Mouse (Mus musculus): ENCODE data around the gene Tmem140.

Gene Tmem140

DNA sequence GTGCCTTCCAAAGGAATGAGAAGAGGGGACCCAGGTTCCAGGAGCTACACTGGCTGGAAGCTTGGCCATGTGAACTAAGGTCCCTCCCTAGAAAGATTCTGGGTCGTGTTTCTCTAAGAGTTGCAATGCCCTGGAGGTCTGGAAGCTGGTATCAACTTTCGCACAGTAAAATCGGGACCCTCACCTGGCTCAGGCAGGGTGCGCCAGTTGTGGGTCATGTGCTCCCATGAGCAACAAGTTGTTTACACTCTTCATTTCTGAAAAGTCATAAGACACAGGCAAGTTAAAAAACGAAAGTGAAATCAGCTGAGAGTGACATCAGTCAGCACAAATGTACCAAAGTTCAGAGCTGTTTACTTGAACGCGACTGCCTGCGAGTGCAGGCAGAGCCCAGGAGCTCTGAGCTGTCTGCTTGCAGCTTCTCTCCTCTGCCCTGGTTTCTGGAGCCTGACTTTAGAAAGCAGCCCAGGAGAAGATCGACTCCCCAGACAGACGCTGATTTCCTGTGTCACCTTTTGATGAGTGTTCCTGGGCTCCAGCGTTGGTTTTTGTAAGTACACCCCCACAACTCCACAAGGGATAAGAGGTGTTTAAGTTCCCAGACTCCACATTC lies at the start of gene Tmem140:
TSS of gene Tmem140 (plus strand) at position 356 of the 613 bp plus-strand sequence.
- DNase-seq (ENCODE audit: low read depth, low spot score), result no peak

DNA sequence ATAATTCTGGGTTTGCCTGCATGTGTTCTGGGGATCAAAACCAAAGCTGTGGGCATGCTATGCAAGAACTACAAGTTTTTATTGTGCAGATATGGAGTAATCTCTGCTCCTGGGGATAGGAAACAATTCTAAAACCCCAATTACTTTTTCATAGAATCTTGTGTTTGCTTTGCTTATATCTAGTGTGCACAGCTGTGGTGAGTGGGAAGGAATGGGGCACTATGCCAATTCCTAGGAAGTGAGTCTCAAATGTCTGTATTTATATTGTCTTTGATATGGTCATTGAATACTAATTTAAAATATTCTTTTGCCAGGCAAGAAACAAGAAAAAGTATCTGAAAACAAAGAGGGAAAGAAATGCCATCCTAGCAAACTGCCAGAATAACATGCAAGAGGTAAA lies 38.5 kb upstream of the Tmem140 start:
- no peak for DNase-seq (ENCODE audit: low read depth, low spot score)

DNA sequence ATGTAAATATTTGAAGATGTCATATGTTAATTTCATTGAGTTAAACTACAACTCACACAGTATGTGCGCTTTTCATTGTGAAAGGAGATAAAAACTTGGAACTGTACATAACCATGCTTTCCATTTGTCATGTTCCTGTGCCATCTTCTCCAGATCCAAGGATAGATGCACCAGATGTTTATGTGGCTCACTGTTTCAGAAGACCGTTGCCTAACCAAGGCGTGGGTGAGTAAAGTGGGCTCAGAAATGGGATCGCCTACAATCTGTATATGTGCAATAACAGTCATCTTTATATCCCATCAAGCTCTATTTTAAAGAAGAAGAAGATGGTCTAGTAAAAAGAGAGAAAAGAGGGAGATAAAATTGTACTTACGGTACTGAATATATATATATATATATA lies 30.6 kb upstream of the Tmem140 start:
- no peak for DNase-seq (ENCODE audit: low read depth, low spot score)

DNA sequence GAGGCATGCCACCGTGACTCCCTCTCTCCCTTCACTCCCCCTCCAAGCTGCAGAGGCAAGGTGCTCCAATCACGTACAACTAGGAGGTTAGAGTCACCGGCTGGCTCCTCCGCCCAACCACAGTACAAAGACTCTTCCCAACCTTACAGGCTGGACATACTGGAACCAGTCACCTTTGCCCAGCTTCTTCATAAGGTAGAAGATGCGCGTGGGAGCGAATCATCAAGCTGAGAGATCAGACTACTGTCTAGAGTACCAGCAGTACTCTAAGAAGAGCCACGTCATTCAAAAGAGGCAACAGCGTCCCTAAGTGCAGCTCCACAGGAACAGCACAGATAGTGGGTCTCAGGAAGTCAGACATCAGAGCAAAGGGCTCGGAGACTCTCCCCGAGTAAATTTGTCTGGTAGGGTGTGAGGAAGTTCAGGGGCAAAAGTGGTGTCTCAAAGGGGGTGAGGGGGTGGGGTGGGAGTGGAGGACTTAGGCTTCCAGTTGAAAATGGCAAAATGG lies 1.3 kb upstream of the Tmem140 start:
- no peak for DNase-seq (ENCODE audit: low read depth, low spot score)

DNA sequence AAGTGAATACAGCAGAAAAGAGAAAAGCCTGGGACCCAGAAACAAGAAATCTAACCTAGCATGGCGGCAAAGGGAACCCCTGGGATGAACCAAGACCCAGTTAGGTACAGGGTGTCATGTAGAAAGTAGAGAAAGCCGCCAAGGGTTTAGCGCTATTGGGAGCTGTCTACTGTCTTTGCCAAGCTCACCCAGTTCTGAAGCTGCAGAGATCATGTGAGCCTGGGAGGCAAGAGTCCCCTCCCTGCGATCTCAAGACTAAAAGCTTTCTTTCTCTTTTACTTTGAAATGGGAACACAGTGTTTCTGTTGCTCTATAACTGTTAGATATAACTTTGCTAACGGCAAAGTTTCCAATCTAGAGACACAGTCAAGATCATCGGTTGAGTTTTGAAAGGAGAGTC lies 565 bp upstream of the Tmem140 start:
- no peak for DNase-seq (ENCODE audit: low read depth, low spot score)

DNA sequence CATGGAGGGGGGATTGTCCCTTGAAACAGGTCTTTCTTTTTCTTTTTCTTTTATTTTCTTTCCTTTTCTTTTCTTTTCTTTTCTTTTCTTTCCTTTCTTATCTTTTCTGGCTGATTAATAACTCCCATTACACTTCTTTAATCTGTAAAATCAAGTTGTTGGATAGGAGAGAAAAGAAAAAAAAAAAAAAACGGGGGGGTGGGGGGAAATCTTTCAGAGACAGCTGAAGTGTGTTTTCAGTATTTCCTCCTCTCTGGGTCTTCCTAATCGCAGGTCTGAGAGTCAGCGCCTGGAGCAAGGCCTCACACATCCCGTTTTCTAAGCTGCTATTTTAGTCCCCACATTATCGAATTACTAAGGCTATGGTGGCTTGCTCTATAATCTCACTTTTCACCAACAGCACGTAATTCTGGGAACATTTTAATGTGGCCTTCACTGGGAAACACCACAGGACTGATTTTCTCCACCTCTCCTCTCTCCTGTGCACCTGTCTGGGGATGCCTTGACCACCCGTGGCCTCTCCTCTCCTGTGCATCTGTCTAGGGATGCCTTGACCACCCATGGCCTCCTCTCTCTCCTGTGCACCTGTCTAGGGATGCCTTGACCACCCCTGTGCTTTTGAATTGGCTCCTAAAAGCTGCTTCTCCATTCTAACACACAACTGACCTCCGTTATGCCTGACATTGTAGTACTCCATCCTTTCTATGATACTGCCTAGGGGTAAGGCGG lies 1.0 kb downstream of the Tmem140 start:
- no peak for DNase-seq (ENCODE audit: low read depth, low spot score)

DNA sequence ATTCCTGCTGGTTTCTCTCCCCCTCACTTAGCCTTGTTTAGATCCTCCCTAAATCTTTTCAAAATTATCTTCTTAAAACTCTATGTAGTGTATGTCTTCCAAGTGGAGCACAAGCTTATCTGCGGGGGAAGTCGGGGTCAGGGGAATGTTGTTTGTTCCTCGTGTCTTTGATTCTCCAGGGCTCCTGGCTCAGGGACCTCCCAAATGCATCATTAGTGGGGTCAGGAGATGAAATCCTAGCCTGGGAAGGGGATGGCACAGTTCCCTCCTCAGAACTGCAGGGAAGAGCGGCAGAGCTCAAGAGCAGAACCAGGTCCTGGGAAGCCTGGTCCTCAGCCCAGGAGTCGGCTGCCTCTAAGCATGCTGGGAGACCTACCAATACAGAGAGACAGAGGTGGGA lies 2.3 kb downstream of the Tmem140 start:
- DNase-seq (ENCODE audit: low read depth, low spot score), result no peak

DNA sequence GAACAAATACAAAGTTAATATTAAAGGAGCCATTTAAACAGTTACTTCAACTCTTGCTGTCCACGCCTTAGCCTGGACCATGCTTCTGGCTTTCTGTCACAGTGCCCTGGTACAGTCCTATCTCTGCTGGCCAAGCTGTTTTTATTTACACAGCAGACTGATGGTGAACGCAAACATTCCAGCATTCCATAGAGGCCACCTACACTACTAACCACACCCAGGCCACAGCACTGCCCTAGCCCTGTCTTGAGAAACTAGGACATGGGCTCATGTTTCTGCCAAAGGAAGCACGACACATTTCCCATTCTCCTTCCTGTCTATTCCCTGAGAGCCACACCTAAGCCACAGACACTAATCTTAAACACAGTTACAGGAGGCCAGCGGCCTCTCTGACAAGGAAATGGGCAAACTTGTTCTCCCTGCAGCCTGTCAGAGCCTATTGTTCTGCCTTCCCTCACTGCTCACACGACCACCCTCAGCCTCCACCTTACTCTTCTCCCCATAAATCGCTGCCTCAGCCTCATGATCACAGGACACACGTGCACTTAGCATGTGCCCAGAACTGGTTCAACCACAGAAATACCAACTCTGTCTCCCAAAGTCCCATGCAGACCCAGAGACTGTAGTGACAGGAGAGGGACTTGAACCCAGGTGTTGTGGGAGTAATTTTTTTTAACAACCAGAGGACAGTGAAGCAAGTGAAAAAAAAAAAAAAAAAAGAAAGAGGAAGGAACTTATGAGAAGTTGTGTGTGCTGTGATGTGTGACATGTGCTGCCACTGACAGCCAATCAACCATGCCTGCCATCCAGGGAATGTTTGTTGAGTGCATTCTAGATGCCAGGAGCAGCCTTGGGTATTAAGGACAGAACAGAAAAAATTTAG lies 3.0 kb downstream of the Tmem140 start:
- no peak for DNase-seq (ENCODE audit: low read depth, low spot score)

DNA sequence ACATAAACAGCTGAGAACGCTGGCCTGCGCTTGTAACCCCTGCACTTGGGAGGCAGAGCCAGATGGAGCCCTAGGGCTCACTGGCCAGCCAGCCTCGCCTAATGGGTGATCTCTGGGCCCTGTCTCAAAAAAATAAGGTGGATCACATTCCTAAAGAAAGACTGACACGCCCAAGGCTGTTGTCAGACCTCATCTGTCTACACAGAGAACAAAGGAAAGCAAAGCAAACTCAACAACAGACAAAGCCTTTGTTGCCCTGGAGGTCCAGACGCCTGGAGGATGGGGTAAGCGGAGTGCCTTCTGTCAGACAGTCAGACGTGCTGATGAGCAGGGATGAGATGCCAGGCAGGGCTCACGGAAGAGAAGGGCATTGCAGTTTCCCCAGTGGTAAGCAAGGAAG lies 3.8 kb downstream of the Tmem140 start:
- DNase-seq (ENCODE audit: low read depth, low spot score), result no peak

DNA sequence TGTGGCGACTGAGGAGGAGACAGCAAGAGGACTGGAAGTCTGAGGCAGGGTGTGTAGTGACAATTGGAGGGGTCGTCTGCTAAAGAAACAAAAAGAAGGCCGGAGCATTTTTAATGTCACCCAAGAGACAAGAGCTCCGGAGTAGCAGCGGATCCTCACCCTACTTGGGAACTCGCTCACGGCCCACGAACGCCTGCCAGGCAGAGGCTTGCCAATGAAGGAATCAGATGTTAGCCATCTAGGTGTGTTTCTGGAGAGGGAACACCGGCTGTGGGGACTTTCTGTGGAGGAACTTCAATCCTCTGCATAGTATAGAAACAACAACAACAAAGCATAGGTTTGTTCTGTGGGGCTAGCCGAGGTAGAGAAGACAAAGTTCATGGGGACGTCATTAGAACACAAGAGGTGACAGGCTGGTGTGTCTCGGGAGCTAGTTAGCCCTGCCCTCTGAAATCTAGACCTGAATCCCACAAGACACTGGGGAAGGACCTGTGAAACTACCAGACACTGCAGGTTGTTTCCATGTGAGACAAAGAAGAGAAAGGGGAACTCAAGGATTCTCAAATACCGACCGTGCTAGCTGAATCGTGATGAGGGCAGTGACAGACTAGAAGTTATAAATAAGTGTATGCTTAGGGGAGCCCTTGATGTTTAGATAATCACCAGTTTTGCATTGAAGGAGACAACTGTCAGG lies 4.5 kb downstream of the Tmem140 start:
- DNase-seq (ENCODE audit: low read depth, low spot score), result no peak

DNA sequence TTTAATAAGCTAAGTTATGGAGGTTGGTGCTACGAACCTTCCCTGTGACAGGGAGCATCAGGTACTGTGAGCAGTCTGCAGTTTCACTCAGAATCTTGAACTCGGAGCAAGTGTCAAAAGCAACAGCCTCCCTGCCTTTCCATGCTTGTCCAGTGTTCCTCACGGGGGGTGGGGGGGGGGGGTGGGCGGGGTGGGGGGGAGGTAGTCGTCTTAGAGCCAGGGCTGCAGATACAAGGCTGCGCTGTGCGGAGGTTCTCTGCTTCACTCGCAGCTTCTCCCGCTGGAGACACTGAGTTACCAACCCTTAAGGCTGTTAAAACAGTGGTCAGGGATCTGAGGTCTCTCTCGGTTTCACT lies 5.0 kb downstream of the Tmem140 start:
- DNase-seq (ENCODE audit: low read depth, low spot score), result no peak

DNA sequence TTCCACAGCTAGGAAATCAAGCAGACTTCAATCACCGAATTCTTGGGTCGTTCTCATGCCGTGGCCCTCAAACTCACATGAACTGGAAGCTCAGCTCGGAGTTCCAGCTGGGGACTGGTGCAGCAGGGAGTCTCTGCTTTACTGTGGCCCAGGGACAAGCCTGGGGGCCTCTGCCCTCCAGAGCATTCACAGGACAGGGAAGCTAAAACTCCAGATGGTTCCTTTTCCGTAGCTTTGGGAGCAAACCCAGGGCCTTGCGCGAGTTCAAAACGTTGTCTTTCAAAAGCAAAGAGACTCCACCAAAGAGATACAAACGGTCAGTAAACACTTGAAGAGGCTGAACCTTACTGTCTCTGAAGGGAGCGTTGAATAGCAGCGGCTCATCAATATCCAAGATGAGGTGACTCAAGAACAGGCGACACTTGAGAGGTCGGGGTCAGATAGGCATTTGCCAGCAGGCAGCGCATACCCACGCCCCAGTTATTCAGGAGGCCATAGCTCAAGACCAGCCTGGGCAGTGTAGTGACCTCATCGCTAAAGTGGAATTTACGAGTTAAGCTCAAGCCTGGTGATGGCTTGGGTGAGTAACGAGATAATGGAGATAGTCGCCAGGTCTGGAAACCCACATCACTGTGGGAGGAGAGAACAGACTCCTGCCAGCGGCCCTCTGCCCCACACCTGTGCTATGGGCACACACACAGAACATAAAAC lies 5.7 kb downstream of the Tmem140 start:
- no peak for DNase-seq (ENCODE audit: low read depth, low spot score)

DNA sequence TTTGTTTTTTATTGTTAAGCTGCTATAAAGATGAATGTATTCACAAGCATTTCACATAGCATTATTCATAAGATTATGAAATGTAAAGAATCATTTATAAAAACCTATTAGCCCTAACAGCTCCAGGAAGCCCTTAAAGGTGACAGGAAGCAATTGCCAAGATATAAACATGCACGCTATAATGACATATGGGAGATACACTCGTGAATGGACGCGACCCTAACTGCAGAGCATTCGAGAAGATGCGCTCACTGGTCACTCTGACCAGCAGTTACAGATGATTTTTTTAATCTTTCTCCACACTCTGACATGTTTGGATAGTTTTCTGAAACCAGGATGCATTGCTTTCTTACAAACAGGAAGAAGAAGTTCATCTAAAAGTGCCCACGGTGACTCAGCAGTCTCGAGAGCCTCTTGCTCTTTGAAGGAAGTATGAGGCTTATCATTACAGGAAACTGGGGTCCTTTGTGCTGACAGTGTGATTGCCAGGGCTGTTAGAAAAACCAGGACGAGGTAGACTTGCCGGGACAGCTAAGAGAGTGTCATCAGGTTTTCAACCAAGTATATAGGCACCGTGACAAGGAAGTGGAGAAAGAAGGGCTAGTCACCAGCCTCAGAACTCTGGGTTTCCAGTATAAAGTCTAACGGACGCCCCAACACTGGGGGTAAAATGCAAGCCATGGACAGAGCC lies 6.4 kb downstream of the Tmem140 start:
- DNase-seq (ENCODE audit: low read depth, low spot score), result no peak

DNA sequence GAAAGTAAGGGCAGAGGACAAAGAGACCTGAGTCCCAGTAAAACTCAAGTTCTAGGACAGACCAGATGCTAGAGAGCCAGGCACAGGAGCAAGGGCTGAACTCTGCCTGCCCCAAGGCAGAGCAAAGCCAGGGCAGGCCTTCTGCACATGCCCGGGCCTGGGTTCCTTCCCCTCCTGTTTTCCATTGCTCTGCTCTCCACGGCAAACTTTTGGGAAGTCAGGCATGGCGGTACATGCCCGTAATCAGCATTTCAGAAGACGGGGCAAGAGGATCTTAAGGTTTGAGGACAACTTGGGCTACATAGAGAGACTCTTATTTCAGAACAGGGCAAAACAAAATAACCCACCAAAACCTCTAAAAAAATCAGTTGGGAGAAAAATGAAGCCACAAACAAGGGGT lies 7.2 kb downstream of the Tmem140 start:
- no peak for DNase-seq (ENCODE audit: low read depth, low spot score)

DNA sequence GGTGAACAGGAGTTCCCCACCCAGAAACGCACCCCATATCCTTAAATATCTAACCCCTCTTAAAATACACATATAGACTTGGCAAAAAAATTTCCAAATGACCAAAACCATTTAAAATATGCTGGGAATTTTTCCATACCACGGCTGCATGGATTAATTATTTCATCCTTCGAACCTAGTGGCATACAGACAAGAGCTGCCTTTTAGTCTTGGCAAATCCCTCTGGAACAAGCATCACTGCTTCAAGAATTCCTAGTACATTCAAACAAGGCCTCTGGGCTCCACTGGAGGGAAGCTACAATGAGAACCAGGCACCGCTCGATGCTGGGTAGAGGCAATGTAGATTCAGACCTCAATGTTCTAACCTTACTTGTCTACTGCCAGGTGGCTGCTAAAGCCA lies 7.8 kb downstream of the Tmem140 start:
- DNase-seq (ENCODE audit: low read depth, low spot score), result no peak

DNA sequence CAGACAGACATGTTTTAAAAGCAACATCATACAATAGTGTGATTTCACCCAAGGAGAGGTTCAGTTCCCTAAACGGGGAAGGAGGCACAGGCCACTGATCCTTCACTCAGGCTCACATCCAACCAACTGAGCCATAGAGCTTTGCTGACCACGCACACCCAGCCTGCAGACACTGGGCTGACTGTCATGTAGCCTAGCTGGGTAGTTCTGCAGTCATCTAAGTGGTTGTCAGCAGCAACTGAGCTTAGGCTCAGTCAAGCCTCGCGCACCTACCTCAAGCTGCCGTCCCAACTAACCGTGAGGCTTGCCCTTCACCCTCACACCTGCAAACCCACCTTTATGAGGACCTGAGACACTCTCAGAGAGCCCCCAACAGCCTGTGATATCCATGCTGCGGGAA lies 9.0 kb downstream of the Tmem140 start:
- no peak for DNase-seq (ENCODE audit: low read depth, low spot score)

DNA sequence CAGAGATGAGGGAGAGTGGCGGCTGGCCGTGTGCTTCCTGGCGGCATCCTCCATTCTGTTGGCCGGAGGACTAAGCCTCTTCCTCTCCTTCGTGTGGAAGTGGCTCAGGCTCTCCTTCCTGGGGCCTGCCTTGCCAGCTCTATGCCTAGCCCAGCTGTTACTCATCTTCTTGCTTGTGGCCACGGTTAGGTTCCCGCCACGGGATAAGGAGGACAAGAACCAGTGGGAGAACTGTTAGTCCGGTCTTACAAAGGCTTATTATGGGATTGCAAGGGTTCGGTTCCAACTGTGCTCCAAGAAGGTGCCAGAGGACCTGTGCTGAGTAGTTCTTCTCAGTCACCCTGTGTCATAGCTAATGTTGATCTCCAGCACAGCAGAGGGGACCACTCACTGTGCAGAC lies 9.9 kb downstream of the Tmem140 start:
- no peak for DNase-seq (ENCODE audit: low read depth, low spot score)

DNA sequence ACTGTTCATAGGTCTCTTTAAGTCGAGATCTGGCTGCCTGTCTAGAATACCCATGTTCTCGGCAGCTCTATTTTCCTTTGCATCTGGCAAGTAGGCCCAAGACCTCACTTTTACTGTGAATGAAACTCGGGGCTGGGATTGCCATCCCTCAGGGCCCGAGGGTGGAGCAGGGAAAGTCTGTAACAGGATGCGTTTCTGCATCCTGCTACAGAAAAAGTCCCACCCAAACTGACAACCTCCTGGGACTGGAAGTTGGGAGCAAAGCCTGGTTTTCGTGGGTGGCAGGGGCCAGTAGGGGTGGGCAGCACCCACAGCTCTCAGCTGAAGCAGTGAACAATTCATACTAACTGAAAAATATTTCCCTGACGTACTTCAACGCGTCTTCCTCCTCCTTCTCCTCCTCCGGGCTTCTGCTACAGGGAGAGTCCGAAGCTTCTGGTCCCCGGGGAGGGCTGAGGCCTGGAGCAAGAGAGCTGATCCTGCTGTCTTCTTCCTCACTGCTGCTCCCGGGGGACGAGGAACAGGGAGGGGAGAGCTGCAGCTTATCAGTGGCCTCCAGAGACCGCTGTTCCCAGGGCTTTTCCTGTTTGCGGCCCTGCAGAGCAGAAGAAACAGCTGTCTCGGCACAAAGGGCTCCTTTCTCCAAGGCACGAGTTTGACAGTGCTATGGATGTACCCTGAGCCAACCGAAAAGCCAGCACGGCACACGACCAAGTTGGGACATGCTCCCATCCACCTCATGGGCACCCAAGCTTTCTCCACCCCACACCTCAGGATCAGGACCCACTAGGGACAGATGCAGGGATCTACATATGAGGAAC lies 11.4 kb downstream of the Tmem140 start:
- DNase-seq (ENCODE audit: low read depth, low spot score), result no peak

DNA sequence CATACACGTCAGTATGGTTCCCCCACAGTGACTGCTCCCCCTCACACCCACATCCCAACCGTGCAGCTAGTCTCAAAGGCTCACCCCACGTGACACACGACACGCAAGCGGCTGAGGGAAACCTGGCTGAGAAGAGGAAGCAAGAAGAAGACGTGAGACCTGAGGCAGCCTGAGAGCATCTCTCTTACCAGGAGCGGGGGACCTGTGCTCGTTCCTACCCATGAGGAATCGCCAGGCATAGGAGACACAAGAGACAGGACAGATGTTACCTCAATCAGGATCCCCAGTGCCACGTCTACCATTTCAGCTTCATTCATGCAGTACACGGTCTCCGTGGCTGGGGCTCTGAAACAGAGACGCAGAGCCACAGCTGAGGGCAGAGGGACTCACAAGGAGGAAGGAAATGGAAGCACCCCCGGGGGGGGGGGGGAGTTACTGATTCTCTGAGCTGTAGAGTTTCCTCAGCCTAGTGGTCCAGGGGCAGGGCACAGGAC lies 12.4 kb downstream of the Tmem140 start:
- no peak for DNase-seq (ENCODE audit: low read depth, low spot score)

Measured in embryo, embryonic 11.5 days (tissue).